Mouse (Mus musculus): Measurements from ENCODE around the gene Soga3.
A peak's percentile ranks its signal among the peaks of the same experiment; 100 is the strongest.

Gene Soga3

GRCm38 (mm10) chr10:29206730-29207129 is 63.1 kb downstream of the Soga3 start:
- peak; percentile 77 for DNase-seq (ENCODE audit: low spot score)

DNA sequence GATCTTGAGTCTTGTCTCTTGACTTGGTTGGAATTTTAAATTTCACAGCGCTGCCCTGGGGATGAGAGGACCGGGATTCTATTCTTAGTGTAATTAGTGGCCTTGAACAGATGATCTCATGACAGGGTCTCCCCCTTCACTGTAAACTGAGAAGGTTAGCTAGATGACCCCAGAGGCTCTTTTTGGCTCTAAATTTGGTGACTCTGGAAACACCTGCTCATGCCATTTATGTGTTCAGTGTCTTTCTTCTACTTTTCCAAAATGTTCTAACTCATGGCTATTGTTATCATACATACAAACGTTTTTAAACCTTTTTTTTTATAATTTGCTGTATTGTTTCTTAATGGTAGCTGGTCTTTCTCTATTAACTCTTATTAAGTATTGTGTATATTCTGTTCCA is 65.1 kb downstream of the Soga3 start:
- DNase-seq (ENCODE audit: low spot score) = no peak

- DNase-seq (ENCODE audit: low spot score) = peak; percentile 23
Observed at GRCm38 (mm10) chr10:29211453-29211852, 67.8 kb downstream of the Soga3 start, which contains the start of gene 9330159F19Rik. TSS of gene 9330159F19Rik (plus strand) at chr10:29211606.

DNA sequence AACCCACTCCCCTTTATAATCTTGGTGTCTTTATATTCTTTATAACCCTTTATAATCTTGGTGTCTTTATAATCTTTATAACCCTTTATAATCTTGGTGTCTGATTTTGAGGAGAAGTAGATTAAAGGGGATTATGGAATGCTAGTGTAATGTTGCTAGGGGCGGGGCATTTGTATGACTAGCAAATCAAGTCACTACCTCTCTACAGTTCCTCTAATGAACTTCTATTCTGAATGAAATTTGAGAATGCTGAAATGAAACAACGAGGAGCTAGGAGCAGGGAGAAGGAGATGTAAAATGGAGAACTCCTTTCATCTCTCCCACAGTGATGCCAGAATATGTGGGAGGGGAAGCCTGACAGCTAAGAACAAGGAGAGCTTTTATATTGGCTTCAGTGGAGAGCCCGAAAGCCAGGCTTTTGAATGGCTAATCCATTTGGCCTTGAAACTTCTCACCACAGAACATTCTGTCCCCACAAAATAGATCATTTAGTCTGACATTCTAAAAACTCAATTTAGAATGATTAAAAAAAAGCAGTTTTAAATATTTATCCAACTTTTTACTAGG is 70.0 kb downstream of the Soga3 start:
- DNase-seq (ENCODE audit: low spot score) = no peak

DNA sequence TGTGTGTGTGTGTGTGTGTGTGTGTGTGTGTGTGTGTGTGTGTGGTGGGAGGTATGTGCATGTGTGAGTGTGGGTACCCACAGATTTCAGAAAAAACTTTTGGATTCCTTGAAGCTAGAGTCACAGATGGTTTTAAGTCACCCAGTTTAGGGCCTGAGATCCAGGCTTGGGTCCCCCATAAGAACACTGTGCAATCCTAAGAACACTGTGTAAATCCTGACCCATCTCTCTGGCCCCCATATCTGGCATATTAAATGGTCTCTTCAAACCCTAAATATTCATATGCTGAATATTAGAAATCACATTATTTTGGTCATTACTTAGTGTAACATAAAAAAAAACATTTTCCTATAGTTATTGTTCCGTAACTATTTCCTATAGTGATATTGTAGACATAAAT is 73.3 kb downstream of the Soga3 start:
- DNase-seq (ENCODE audit: low spot score) = no peak

GRCm38 (mm10) chr10:29217451-29217850 is 73.8 kb downstream of the Soga3 start:
- DNase-seq (ENCODE audit: low spot score) = no peak

DNA sequence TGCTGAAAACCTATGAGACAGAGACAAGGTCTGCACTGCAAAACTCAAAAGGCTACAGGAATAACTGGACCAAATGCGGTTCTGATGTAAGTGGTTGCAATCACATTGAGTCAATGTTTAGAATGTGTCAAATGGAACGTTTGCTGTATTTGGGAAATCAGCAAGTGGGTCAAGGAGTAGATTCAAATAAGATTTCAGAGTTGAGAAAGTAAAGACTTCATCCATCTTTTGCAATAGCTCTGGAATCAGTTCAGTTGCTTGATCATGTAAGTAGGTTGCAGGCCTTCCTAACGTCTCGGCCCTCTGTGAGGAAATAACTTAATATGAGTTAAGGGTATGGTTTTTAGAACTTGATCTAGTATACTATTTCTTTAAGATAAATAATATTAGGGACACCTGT is 81.7 kb downstream of the Soga3 start:
- DNase-seq (ENCODE audit: low spot score) = peak; percentile 23

DNA sequence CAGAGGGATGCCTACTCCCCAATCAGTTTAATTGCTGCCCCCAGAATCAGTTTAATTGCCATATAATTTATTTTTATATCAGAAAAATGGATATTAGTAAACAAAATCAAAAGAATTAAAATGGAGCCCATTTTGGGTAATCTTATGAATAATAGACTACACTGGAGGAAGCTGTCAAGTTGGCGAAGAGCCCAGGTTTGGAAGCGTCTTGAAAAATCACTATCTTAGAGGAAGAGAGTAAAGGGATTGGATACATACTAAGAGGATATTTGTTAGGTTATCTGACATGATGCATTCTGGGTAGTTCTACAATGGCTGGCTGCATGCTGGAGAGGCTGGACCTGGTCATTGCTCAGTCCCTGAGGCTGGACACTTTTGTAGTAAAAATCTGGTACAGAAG is 87.6 kb downstream of the Soga3 start:
- peak; percentile 29 for DNase-seq (ENCODE audit: low spot score)

Data from MN1 (cell line).